Mouse (Mus musculus) A20 (cell line): ENCODE data around the gene Gclm.

ENCODE experiments used
- DNase-seq: peaks from one replicate; pipeline ENCODE4 v3.0.0-alpha.2; 2011; ENCODE audit warnings: low read depth, low spot score

Gene Gclm

DNA sequence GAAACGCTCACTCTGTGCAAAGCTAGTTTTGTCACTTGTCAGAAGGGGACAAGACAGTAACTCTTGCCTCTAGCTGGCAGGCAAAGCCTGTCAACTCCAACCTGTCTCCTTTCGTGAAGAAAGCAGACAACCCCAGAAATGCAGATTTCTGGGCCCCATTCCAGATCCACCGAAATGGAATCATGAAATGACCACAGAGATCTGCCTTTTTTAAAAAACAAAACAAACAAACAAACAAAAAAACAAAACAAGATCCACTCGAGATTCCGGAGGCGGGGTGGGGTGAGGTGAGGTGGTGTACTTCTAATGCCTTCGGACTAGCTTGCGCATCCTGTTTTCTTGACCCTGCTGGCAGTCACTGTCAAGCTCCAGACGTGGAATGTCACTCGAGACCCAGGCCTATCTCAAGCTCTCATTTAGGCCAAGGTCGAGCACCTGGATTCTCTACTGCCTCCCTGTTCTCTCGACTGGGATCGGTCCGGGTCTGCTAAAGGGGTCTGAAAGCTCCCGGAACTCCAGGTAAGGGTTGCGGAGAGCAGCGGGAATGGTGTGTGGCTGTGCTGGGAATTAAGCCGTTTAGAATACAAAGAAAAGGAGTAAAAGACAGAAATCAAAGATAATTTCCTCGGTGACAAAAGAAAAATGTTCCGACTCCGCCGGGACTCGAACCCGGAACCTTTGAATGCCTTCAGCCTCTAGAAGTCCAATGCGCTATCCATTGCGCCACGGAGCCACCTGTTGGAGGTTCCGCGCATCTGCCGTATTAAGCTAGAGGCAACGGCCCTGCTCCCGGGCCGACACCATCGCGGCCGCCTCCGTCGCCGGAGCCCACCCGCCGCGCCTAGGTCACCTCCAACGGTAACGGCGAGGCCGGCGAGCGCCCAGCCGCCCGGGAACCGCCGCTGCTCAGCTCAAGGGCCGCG lies 47.2 kb downstream of the Gclm start:
- DNase-seq, result peak; percentile 93

DNA sequence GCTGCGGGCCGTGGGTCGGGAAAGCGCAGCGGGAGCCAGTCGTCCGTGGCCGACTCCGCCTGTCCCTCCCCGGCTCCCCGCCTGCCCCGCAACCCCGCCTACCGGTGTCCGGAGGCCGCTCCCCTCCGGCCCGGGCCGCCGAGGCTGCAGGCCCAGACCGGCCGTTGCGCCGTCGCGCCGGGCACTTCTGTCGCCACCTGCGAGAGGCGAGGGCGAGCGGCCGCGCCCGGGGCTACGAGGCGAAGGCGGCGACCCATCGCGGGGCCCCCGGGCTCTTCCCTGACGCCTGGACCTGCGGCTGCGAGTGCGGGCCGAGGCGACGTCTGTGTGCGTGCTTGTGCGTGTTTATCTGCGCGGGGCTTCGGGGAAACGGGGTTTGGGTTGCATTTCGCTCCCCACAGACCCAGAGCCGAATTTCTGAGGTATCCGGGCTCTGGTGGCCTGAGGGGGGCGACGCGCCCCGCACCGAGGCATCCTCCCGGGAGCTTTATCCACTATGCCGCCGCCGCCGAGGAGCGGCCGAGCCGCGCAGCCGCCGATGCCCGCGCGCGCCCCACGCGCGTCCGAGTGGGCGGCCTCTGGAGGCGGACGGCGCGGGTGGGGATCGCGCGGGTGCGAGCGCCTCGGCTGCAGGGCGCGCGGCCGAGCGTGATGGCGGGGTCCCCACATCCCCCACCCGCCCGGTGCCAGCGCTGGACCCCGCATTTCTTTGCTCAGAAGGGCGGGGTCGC lies 48.0 kb downstream of the Gclm start:
- DNase-seq, result peak; percentile 90

- DNase-seq, result peak; percentile 95
Observed at GRCm38 (mm10) chr3:122293954-122294850, 48.8 kb downstream of the Gclm start, which contains the start of gene Bcar3. TSS of gene Bcar3 (plus strand) at chr3:122294136.

GRCm38 (mm10) chr3:122295511-122295910 lies 50.2 kb downstream of the Gclm start:
- peak; percentile 85 for DNase-seq

DNA sequence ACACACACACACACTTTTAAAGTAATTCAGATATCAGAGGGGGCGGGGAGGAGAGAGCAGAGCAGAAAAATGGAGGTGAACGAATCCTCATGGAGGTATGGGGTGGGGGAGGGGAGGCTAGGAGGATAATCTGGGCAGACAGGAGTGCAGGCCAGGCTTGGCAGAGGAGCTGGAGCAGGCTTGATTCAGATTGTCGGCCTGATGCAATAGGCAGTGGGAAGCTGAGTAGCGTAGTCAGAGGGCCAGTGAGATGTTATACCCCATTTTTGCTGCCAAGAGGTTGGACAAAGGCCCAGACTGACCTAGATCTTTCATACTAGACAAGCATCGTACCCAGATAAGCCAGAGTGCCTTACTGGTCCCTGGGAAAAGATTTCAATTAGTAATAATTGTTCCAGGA lies 51.6 kb downstream of the Gclm start:
- DNase-seq, result no peak

DNA sequence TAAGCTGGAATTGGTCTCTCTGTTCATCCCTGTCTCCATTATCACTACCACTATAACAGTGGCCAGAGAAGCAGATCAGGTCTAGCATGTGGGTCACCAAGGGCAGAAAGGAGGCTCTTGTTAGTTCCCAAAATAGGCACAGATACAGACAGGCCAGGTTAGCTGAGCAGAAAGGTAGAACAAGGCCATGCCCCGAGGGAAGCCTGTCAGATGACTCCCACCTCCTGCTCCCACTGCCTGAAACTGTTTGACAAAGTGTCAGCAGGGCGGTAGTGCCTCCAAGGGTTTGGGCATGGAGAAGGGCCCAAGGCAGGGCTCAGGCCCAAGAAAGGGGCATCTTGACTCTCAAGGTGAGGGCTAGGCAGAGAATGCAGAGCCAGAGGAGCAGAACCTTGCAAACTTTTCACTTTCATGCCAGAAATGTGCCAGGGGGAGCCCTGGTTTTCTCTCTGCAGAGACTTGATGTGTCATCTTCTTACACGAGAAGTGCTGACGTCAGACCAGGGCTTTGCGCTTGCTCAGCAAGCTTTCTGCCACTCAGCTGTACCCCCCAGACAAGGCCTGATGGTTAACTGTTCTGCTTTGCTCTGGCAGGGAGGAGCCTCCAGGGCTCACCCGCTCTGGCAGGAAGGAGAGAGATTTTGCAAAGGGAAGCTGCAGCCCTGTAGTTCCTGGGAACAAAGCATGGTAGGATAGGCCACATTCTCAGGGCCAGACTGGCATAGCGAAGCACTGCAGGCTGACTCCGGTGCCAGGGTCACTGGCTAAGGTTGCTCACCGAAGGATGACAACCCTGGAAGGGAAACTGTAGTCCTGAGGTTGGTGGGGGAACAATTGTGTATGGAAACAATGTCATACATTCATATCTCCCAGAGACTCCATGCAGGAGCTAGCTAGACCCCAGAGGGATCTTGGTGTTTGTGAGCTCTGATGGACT lies 55.9 kb downstream of the Gclm start:
- DNase-seq, result no peak

DNA sequence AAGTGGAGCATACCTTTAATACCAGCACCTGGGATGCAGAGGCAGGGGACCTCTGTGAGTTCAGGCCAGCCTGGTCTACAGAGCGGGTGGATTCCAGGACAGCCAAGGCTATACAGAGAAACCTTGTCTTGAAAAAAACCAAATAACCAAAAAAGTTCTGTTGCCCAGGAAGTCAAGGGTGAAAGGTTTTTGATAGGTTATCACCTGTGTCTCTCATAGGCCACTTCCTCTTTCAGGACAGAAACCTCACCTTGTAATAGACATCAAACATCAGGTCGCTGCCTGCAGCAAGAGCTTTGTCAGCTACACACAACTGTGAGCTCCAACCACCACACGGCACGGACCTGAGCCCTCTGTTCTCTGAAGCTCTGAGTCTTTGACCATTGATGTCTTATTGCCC lies 59.2 kb downstream of the Gclm start:
- DNase-seq, result peak; percentile 84

DNA sequence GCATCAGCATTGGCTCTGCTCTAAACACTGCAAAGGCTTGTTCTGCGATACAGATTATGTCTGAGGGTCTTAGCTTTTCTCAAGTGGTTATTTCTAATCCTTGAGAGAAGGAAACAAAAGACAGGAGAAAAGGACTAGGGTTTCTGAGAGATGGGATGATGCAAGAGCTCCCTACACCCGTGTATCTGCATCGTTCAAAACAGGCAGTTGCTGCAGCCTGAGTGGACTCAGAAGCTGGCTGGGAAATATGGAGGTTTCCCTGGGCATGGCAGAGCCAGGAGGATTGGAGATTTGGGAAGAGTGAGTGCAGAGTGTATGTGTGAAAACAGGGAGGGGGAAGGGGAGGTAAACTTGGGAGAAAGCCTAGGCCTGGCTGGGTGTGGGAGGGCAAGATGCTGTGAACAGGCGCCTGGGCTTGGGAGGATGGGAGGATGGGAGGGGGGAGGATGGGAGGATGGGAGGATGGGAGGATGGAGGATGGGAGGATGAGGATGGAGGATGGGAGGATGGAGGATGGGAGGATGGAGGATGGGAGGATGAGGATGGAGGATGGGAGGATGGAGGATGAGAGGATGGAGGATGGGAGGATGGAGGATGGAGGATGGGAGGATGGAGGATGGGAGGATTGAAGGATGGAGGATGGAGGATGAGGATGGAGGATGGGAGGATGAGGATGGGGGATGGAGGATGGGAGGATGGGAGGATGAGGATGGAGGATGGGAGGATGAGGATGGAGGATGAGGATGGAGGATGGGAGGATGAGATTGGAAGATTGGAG lies 62.7 kb downstream of the Gclm start:
- no peak for DNase-seq

DNA sequence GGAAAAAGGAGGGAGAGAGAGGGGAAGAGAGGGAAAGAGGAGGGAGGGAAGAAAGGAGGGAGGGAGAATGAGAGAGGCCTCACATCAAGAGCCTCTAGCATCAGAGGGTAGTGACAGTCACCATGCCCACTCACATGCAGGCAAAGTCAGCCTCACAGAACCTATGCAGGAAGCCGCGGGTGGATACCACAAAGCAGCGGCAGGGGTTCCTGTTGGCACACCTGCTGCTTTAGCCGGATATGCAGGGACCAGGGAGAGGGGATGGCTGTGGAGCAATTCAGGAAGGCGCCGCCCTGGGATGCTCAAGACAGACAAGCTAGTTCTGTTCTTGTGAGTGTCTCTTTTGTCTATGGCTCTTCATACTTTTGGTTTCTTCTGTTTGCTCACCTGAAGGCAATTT lies 63.6 kb downstream of the Gclm start:
- DNase-seq, result no peak

- peak; percentile 64 for DNase-seq
Observed at GRCm38 (mm10) chr3:122312078-122312477, 66.7 kb downstream of the Gclm start.

GRCm38 (mm10) chr3:122312936-122313629 lies 67.7 kb downstream of the Gclm start:
- no peak for DNase-seq

DNA sequence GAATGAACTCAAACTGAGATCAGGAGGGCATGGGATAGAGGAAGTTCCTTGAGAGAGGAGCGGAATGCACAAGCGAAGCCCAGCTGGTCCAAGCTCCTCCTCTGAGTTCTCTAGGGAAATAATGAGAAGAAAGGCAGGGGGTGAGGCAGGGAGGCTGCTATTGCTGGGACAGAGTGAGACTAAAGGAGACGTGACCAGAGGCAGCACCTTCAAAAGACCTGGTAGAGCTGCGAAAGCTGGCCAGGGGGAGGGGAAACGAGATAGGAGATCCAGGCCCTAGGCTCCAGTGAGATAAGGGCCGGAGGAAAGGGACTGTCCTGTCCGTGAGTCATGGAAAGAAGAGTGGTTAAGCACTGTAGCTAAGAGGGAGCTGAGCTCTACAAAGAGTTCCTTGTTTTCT lies 68.6 kb downstream of the Gclm start:
- DNase-seq, result no peak

DNA sequence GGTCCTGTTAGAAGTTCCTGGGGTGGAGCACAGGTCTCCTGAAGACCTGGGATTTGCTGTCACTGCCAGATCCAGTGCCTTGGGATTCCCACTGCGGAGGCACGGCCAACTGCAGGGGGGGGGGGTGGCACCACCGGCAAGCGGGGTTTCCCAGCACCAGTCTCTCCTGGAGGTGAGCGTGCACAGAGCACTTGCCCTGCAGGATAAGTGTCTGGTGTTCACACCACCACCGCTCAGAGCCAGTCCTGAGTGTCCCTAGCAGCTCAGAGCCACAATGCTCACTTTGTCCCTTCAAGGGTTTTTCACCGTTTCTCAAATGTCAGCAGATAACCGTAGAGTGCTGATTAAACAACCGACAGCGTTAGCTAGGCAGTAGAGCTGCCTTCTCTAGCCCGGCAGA lies 71.3 kb downstream of the Gclm start:
- DNase-seq, result no peak

- no peak for DNase-seq
Observed at GRCm38 (mm10) chr3:122317339-122317738, 72.0 kb downstream of the Gclm start.
